In genomic region chr4:47603378-47603777, GRCm38 (mm10) we compare ENCODE assay signal across 8 mouse cellular contexts.
DNase-seq lines count a peak whose midpoint lies in the region; ATAC-seq and TF ChIP-seq lines count a peak whose summit lies in the region.

No protein-coding gene starts in this region.

- intact Hi-C loops in gastrocnemius, postnatal 14 days (cut with DNase I; ENCODE audit: low total_unique reads): no loop called here

- H3K4me2 ChIP-seq in embryonic facial prominence, embryonic 11.5 days (ENCODE audit: low read depth, low read length): peak overlapping the region; percentile 24
- H3K4me2 ChIP-seq in heart, embryonic 16.5 days (ENCODE audit: low read depth, low read length): peak overlapping the region; percentile 74
- 0 out of 2 replicates have a peak overlapping the region, but pooled peaks have one; percentile 30 for H3K4me2 ChIP-seq in midbrain, embryonic 12.5 days (replicated peaks)

- H3K9me3 ChIP-seq in embryonic facial prominence, embryonic 11.5 days (replicated peaks; ENCODE audit: control insufficient read depth, low read length): no peaks in the 10 kb centered on the region
- no peaks in the 10 kb centered on the region for H3K9me3 ChIP-seq in heart, embryonic 16.5 days (replicated peaks; ENCODE audit: control insufficient read depth, low read length)
- no peaks in the 10 kb centered on the region for H3K9me3 ChIP-seq in midbrain, embryonic 12.5 days

- peak overlapping the region; percentile 39; the same call in 1 of the 2 replicates for H3K4me3 ChIP-seq in kidney, adult 2 months (ENCODE audit: insufficient read depth, low read depth, low read length)
- no peak overlapping the region; the same call in 1 of the 2 replicates for H3K4me3 ChIP-seq in embryonic facial prominence, embryonic 11.5 days (ENCODE audit: low read depth, low read length)
- peak overlapping the region; percentile 44 for H3K4me3 ChIP-seq in heart, embryonic 16.5 days (ENCODE audit: low read length)
- no peak overlapping the region for H3K4me3 ChIP-seq in midbrain, embryonic 12.5 days

- no peaks in the 10 kb centered on the region for H3K4me1 ChIP-seq in kidney, adult 2 months (ENCODE audit: control insufficient read depth, insufficient read depth, low read length)
- H3K4me1 ChIP-seq in embryonic facial prominence, embryonic 11.5 days (ENCODE audit: control insufficient read depth, insufficient read depth, low read length): no peaks in the 10 kb centered on the region; the same call in 1 of the 2 replicates
- H3K4me1 ChIP-seq in heart, embryonic 16.5 days (ENCODE audit: control insufficient read depth, insufficient read depth, low read length): peaks cover 16% of the 10 kb centered on the region
- H3K4me1 ChIP-seq in midbrain, embryonic 12.5 days: peaks cover 4% of the 10 kb centered on the region; the same call in 1 of the 2 replicates

- no peaks in the 10 kb centered on the region for H3K27me3 ChIP-seq in kidney, adult 2 months (replicated peaks; ENCODE audit: control insufficient read depth, insufficient read depth, low read length)
- H3K27me3 ChIP-seq in embryonic facial prominence, embryonic 11.5 days (ENCODE audit: control insufficient read depth, insufficient read depth, low read length): no peaks in the 10 kb centered on the region
- no peaks in the 10 kb centered on the region for H3K27me3 ChIP-seq in heart, embryonic 16.5 days (ENCODE audit: control insufficient read depth, insufficient read depth, low read length)
- no peaks in the 10 kb centered on the region for H3K27me3 ChIP-seq in midbrain, embryonic 12.5 days

- no peak for TF ChIP-seq CTCF in kidney, adult 2 months (conservative IDR thresholded peaks at IDR 0.05; ENCODE audit: insufficient read depth, insufficient read length, low read depth, low read length)

- ATAC-seq in embryonic facial prominence, embryonic 11.5 days (replicated peaks; ENCODE audit: insufficient number of reproducible peaks, low FRiP score, low TSS enrichment, low read depth): no peak
- no peak for ATAC-seq in heart, embryonic 16.5 days (replicated peaks; ENCODE audit: extremely low read depth, insufficient read depth, low FRiP score)
- no peak for ATAC-seq in midbrain, embryonic 12.5 days (ENCODE audit: low FRiP score, low read depth)

- peak overlapping the region; percentile 50 for H3K9ac ChIP-seq in embryonic facial prominence, embryonic 11.5 days (replicated peaks; ENCODE audit: low read length)
- H3K9ac ChIP-seq in heart, embryonic 16.5 days (ENCODE audit: low read length): peak overlapping the region; percentile 79
- no peak overlapping the region for H3K9ac ChIP-seq in midbrain, embryonic 12.5 days (replicated peaks)

- DNase-seq in kidney, adult 2 months: no peak
- no peak for DNase-seq in kidney, postnatal 14 days
- peak; percentile 13 for DNase-seq in embryonic facial prominence, embryonic 11.5 days (ENCODE audit: low spot score)
- DNase-seq in thymus, postnatal 10 days (ENCODE audit: low spot score in 2 of 2): no peak
- no peak for DNase-seq in gastrocnemius, postnatal 14 days
- DNase-seq in spleen, adult 18-20 months: no peak

- TF ChIP-seq POLR2A in kidney, adult 2 months (IDR thresholded peaks at IDR 0.05; ENCODE audit: low read depth, low read length): no peak

- 31% methylated on average over 6 of the region's 6 CpGs for WGBS in kidney, adult 2 months
- 39% methylated on average over 6 of the region's 6 CpGs for WGBS in embryonic facial prominence, embryonic 11.5 days
- WGBS in heart, embryonic 16.5 days: 36% methylated on average over 6 of the region's 6 CpGs
- WGBS in midbrain, embryonic 12.5 days: 63% methylated on average over 6 of the region's 6 CpGs

- no peaks in the 10 kb centered on the region for H3K36me3 ChIP-seq in kidney, adult 2 months (ENCODE audit: control insufficient read depth, insufficient read depth, low read length)
- H3K36me3 ChIP-seq in embryonic facial prominence, embryonic 11.5 days (replicated peaks; ENCODE audit: control insufficient read depth, insufficient read depth, low read depth, low read length): no peaks in the 10 kb centered on the region
- H3K36me3 ChIP-seq in heart, embryonic 16.5 days (ENCODE audit: control insufficient read depth, insufficient read depth): no peaks in the 10 kb centered on the region
- no peaks in the 10 kb centered on the region for H3K36me3 ChIP-seq in midbrain, embryonic 12.5 days

- no peak overlapping the region for H3K27ac ChIP-seq in kidney, adult 2 months (ENCODE audit: insufficient read depth, low read depth, low read length)
- no peak overlapping the region for H3K27ac ChIP-seq in embryonic facial prominence, embryonic 11.5 days (replicated peaks; ENCODE audit: low read depth, low read length)
- peak overlapping the region; percentile 96 for H3K27ac ChIP-seq in heart, embryonic 16.5 days (ENCODE audit: low read length)
- no peak overlapping the region for H3K27ac ChIP-seq in midbrain, embryonic 12.5 days (replicated peaks)

Comparison
In these comparisons a context has a peak if more than half of its experiments do, and no peak if none do; other contexts are left out.
1. H3K4me3 ChIP-seq: peak in kidney, adult 2 months (single experiment) and heart, embryonic 16.5 days (single experiment); none in embryonic facial prominence, embryonic 11.5 days (single experiment) and midbrain, embryonic 12.5 days (single experiment).
2. H3K4me2 ChIP-seq: peak in every context shown above with its lines; median percentile 74 in heart, embryonic 16.5 days; 30 in midbrain, embryonic 12.5 days; 24 in embryonic facial prominence, embryonic 11.5 days.